Mouse (Mus musculus): ENCODE data around the gene Med6.

DNA sequence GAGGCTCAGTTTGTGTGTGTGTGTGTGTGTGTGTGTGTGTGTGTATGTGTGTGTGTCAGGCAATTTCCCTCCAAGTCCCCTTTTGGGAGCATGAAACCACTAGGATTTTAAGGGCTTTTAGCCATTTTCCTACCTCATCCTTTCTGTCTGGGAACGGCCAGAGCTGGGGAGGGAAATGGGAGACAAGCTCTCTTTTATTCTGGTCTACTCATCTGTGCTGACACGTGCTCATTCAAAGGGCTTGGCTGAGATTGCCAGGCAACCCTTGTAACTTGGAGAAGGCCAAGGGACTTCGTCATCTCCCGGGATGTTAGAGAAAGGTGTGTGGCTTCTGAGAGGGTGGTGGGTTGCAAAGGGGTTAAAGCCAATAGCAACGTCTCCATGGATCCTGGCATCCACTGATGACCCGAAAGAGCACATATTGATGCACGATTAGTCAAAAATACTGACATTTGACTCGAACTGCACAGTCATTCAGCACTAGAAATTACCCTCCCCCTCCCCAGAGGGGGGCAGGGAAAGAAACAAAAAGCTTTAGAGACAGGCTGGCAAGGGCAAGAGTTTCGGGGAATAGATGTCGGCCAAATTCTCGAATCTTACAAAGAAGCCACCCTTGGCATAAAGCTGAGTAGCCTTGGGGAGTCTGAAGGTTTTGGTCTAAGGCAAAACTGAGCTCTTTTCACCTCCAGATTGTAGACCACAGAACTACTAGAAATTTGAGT, 47.7 kb upstream of the Med6 start:
- TF ChIP-seq TAL1 (IDR thresholded peaks at IDR 0.05; ENCODE audit: low read length), result no peak
- no peak for TF ChIP-seq GATA1 (IDR thresholded peaks at IDR 0.05; ENCODE audit: low read length)

Measured in erythroblast, embryonic 14.5 days (primary cell).